Mouse (Mus musculus) forebrain, postnatal 0 days (tissue): Measurements from ENCODE around the gene Pitpnc1. TPM values are rescaled to one million over a fixed set of nuclear protein-coding genes. Genes with fewer than 3 reads are reported as not detected.

Experiments used
- ATAC-seq: fragments of 200-750 bp; cut with Nextera tagmentation; 2 replicates; pipeline ENCODE4 v1.8.0; 2017; ENCODE audit warnings: mild to moderate bottlenecking, moderate library complexity
- DNase-seq: peaks from one replicate; pipeline ENCODE4 v3.0.0-alpha.2; 2015
- H3K27ac ChIP-seq: fragments of 300-500 bp; sonication (generic); 2 replicates; pipeline ENCODE4 v1.5.1; 2014; ENCODE audit warnings: low read depth, mild to moderate bottlenecking, antibody characterized with exemption, low read length, moderate library complexity, mixed read lengths
- H3K27me3 ChIP-seq: fragments of 300-500 bp; sonication (generic); 2 replicates; pipeline ENCODE4 v1.6.1; 2014; ENCODE audit warnings: mild to moderate bottlenecking, low read length, mixed read lengths; ENCODE audit not compliant: insufficient read depth
- H3K36me3 ChIP-seq: fragments of 300-500 bp; sonication (generic); 2 replicates; pipeline ENCODE4 v1.6.1; 2014; ENCODE audit warnings: mild to moderate bottlenecking, moderate library complexity; ENCODE audit not compliant: insufficient read depth
- H3K4me1 ChIP-seq: fragments of 300-500 bp; sonication (generic); 2 replicates; pipeline ENCODE4 v1.6.1; 2014; ENCODE audit warnings: antibody characterized with exemption; ENCODE audit not compliant: insufficient read depth
- H3K4me2 ChIP-seq: fragments of 300-500 bp; sonication (generic); 2 replicates; pipeline ENCODE4 v1.6.1; 2014; ENCODE audit warnings: low read depth, mild to moderate bottlenecking, moderate library complexity
- H3K4me3 ChIP-seq: fragments of 300-500 bp; sonication (generic); 2 replicates; pipeline ENCODE4 v1.5.1; 2014; ENCODE audit warnings: low read depth, low read length, mixed read lengths
- H3K9ac ChIP-seq: fragments of 300-500 bp; sonication (generic); 2 replicates; pipeline ENCODE4 v1.6.1; 2014; ENCODE audit warnings: mild to moderate bottlenecking
- H3K9me3 ChIP-seq: fragments of 300-500 bp; sonication (generic); 2 replicates; pipeline ENCODE4 v1.6.1; 2016; ENCODE audit warnings: low read length
- CTCF ChIP-seq: sonication (generic); IDR thresholded peaks from 2 replicates; pipeline ENCODE4 v1.5.1; 2016; ENCODE audit warnings: antibody characterized with exemption, control low read depth, low read depth
- WGBS: fragments of 180-500 bp; shearing (Covaris S2); extraction: QIAGEN DNeasy Blood & Tissue Kit; methylation state at CpG from one replicate; pipeline ENCODE4 v1.1.7; 2014; 5-methylcytosine and 5-hydroxymethylcytosine counted together
- polyA plus RNA-seq: library from polyadenylated mRNA; unstranded; fragments of >200 nt; fragmentation: Nextera tagmentation; extraction: Ambion mirVana; gene quantifications from 2 replicates; pipeline ENCODE4 v1.2.1, GENCODE M21; 2015
- total RNA-seq: library from RNA; depleted of rRNA; stranded (reverse); fragments of >200 nt; gene quantifications from 2 replicates; pipeline ENCODE4 v1.2.3, GENCODE M21; 2014

Gene Pitpnc1
- total and polyA plus RNA-seq, 2 experiments from 2014 or later, result 47.6 to 49.1 TPM

DNA sequence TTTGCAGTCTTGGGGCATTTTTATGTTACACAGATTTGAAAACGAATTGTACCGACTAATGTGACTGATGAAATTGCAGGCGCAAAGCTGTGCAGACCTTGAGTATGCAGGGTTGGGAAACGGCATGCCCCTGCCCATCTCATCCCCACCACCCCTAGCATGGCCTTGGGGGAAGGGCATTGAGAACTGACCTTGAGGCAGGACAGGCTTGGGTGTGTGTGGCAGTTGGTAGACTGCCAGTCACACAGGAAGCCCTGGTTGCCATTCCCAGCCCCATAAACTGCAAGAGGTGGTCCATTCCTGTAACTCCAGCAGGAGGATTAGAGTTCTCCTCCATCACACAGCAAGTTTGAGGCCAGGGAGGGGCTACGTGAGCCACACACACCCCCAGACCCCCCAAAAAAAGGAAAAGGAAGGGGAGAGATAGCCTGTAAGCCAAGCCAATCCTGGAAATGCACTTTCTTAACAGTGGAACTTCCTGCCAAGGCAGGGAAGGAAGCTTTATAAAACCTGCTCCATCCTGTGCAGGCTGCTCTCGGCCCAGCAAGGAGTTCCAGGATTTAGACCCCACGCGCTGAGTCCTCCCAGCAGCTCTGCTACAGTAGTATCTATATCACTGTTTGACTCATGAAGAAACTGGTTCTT lies 115.9 kb downstream of the Pitpnc1 start:
- no peak for TF ChIP-seq CTCF
- H3K9ac ChIP-seq, result no peak overlapping the region
- no peaks in the 10 kb centered on the region for H3K9me3 ChIP-seq
- H3K4me2 ChIP-seq, result no peak overlapping the region
- 86% methylated on average over 8 of the region's 8 CpGs for WGBS
- ATAC-seq (no peak), DNase-seq (no peak)
- 0 out of 2 replicates have a peak, but pooled peaks cover 9% of the 10 kb centered on the region for H3K4me1 ChIP-seq
- no peak overlapping the region for H3K4me3 ChIP-seq
- H3K27me3 ChIP-seq, result no peaks in the 10 kb centered on the region
- H3K27ac ChIP-seq, result no peak overlapping the region
- H3K36me3 ChIP-seq, result no peaks in the 10 kb centered on the region

GRCm38 (mm10) chr11:107352596-107352995 lies 117.9 kb downstream of the Pitpnc1 start:
- Histone ChIP-seq H3K4me3 (no peak overlapping the region), H3K36me3 (no peaks in the 10 kb centered on the region), H3K9ac (no peak overlapping the region), H3K27ac (no peak overlapping the region), H3K4me2 (no peak overlapping the region), H3K9me3 (no peaks in the 10 kb centered on the region), H3K4me1 (0 out of 2 replicates have a peak, but pooled peaks cover 9% of the 10 kb centered on the region), H3K27me3 (no peaks in the 10 kb centered on the region)
- DNase-seq (no peak), ATAC-seq (no peak)
- WGBS, result 17% methylated on average over 7 of the region's 7 CpGs
- no peak for TF ChIP-seq CTCF

DNA sequence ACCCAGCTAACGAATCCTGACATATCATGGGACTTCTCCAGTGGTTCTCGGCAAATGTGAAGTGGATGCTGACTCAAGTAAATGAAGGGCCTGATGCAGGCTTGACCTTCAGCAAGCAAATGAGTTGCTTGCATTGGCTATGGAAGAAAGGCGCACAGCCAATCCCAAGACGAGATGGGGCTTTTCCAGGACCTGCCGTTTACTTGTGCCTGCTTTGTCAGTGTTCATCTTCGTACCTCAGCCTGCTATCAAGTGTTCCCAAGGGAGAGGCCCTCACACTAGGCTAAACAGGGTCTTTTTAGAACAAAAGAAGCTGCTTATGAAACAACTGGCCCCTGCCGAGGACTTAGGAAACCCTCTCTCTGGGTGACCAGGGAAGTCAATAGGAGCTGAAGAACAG lies 120.7 kb downstream of the Pitpnc1 start:
- no peaks in the 10 kb centered on the region for H3K27me3 ChIP-seq
- WGBS, result 85% methylated on average over 7 of the region's 7 CpGs
- TF ChIP-seq CTCF, result no peak
- H3K4me3 ChIP-seq, result no peak overlapping the region
- no peak overlapping the region for H3K9ac ChIP-seq
- no peak overlapping the region for H3K27ac ChIP-seq
- no peaks in the 10 kb centered on the region for H3K36me3 ChIP-seq
- ATAC-seq, result no peak
- H3K4me2 ChIP-seq, result no peak overlapping the region
- H3K9me3 ChIP-seq, result no peaks in the 10 kb centered on the region
- DNase-seq, result no peak
- 0 out of 2 replicates have a peak, but pooled peaks cover 3% of the 10 kb centered on the region for H3K4me1 ChIP-seq

DNA sequence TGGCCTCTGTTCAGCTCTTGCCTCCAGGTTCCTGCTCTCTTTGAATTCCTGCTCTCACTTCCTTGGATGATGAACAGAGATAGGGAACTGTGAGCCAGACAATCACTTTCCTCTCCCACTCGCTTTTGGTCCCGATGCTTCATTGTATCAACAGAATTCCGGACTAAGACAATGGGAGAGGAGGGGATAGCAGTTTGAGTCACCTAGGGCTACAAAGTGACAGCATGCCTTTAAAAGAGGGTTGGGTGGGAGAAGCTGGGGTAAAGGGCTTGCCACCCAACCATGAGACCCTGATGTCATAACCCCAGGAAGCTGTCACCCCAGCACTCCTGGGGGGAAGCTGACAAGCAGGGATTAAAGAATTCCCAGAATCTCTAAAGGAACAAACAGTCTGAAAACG lies 127.5 kb downstream of the Pitpnc1 start:
- Histone ChIP-seq H3K27ac (no peak overlapping the region), H3K4me3 (no peak overlapping the region), H3K36me3 (no peaks in the 10 kb centered on the region), H3K9ac (no peak overlapping the region), H3K9me3 (no peaks in the 10 kb centered on the region), H3K4me2 (no peak overlapping the region), H3K4me1 (no peaks in the 10 kb centered on the region), H3K27me3 (no peaks in the 10 kb centered on the region)
- ATAC-seq (no peak), DNase-seq (no peak)
- 86% methylated on average over 4 of the region's 4 CpGs for WGBS
- no peak for TF ChIP-seq CTCF

DNA sequence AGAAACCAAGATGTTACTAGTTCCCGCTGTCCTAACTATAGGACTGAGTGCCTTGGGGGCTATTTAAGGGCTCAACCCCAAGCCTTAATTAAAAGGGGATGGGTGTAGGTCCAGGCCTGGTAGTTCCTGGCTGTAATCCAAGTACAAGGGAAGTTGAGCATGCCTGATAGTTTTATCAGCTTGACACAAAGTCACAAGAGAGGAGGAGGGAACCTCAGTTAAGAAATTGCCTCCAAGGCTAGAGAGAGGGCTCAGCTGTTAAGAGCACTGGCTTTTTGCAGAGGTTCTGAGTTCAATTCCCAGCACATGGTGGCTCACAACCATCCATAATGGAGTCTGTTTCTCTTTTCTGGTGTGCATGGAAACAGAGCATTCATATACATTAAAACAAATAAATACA lies 128.1 kb downstream of the Pitpnc1 start:
- Histone ChIP-seq H3K4me3 (no peak overlapping the region), H3K4me1 (no peaks in the 10 kb centered on the region), H3K9me3 (no peaks in the 10 kb centered on the region), H3K27me3 (no peaks in the 10 kb centered on the region), H3K4me2 (no peak overlapping the region), H3K27ac (no peak overlapping the region), H3K9ac (no peak overlapping the region), H3K36me3 (no peaks in the 10 kb centered on the region)
- TF ChIP-seq CTCF, result no peak
- no peak for DNase-seq
- WGBS, result 79% methylated on average over 1 of the region's 1 CpGs
- ATAC-seq, result no peak

GRCm38 (mm10) chr11:107341293-107341692 lies 129.2 kb downstream of the Pitpnc1 start:
- H3K9me3 ChIP-seq, result no peaks in the 10 kb centered on the region
- DNase-seq (no peak), ATAC-seq (peak; percentile 74)
- H3K27ac ChIP-seq, result no peak overlapping the region
- WGBS, result 43% methylated on average over 15 of the region's 15 CpGs
- no peak overlapping the region for H3K4me3 ChIP-seq
- no peak overlapping the region for H3K9ac ChIP-seq
- H3K4me2 ChIP-seq, result no peak overlapping the region
- H3K27me3 ChIP-seq, result no peaks in the 10 kb centered on the region
- no peak for TF ChIP-seq CTCF
- no peaks in the 10 kb centered on the region for H3K36me3 ChIP-seq
- H3K4me1 ChIP-seq, result no peaks in the 10 kb centered on the region

GRCm38 (mm10) chr11:107340793-107341192 lies 129.7 kb downstream of the Pitpnc1 start:
- ATAC-seq, result no peak
- no peak overlapping the region for H3K9ac ChIP-seq
- DNase-seq, result no peak
- no peaks in the 10 kb centered on the region for H3K36me3 ChIP-seq
- H3K27me3 ChIP-seq, result no peaks in the 10 kb centered on the region
- H3K4me2 ChIP-seq, result no peak overlapping the region
- H3K9me3 ChIP-seq, result no peaks in the 10 kb centered on the region
- H3K4me1 ChIP-seq, result no peaks in the 10 kb centered on the region
- no peak overlapping the region for H3K27ac ChIP-seq
- TF ChIP-seq CTCF, result no peak
- no peak overlapping the region for H3K4me3 ChIP-seq
- 18% methylated on average over 2 of the region's 2 CpGs for WGBS
